In genomic region chr17:13378341-13378740, GRCm38 (mm10) we compare ENCODE assay signal across 10 mouse cellular contexts. TPM values are rescaled to one million over a fixed set of nuclear protein-coding genes. Genes with fewer than 3 reads are reported as not detected.
"Had no signal": no experiment of that assay in that cellular context is flagged by ENCODE, and none has a peak within 500 bp of the region (broad histone marks: within the 10 kb centered on the region; RNA-seq: fewer than 3 reads in every experiment).

No protein-coding gene starts in this region.

RNA-seq across cellular contexts. Expression of gene Tcp10c, which starts 24.0 kb away (rescaled TPM):
- polyA plus RNA-seq: neural tube, embryonic 14.5 days; neural tube, embryonic 15.5 days; small intestine, adult 2 months; spleen, adult 2 months; stomach, embryonic 14.5 days; stomach, embryonic 15.5 days; stomach, embryonic 16.5 days; stomach, postnatal 0 days; thymus, postnatal 0 days; urinary bladder, adult 2 months had no signal
